Mouse (Mus musculus) liver, postnatal 0 days (tissue): Measurements from ENCODE around the gene Guca2b.
"Not testable (repeated sequence)": the region's sequence is repeated elsewhere in the genome, so short reads cannot be mapped to it uniquely, and the experiment has no call there.

Experiments used
- CTCF ChIP-seq: sonication (generic); IDR thresholded peaks from 2 replicates; pipeline ENCODE4 v1.5.1; 2016; ENCODE audit warnings: antibody characterized with exemption, low read depth
- EP300 ChIP-seq: IDR thresholded peaks from 2 replicates; pipeline ENCODE4 v1.6.1; 2016; ENCODE audit warnings: antibody characterized with exemption, low read depth, mild to moderate bottlenecking

GRCm38 (mm10) chr4:119628363-119628762 is 30.4 kb downstream of the Guca2b start:
- TF ChIP-seq CTCF: peak; percentile 32; the same call in 1 of the 2 replicates
- not testable (repeated sequence) for TF ChIP-seq EP300
